Mouse (Mus musculus): ENCODE data around the gene Tbc1d14. TPM values are rescaled to one million over a fixed set of nuclear protein-coding genes. Genes with fewer than 3 reads are reported as not detected.
A peak's percentile ranks its signal among the peaks of the same experiment; 100 is the strongest.

Gene Tbc1d14
- total RNA-seq, 4 experiments from 2014 or later, result 74.3 to 92.7 (median 82.9) TPM

GRCm38 (mm10) chr5:36515126-36515525 lies 78.0 kb downstream of the Tbc1d14 start:
- no peak for DNase-seq (ENCODE audit: low spot score in 2 of 2)

- no peak for DNase-seq (ENCODE audit: low spot score in 2 of 2)
Observed at GRCm38 (mm10) chr5:36510956-36511355, 82.1 kb downstream of the Tbc1d14 start.

GRCm38 (mm10) chr5:36508351-36508750 lies 84.7 kb downstream of the Tbc1d14 start:
- no peak for DNase-seq (ENCODE audit: low spot score in 2 of 2)

GRCm38 (mm10) chr5:36505643-36506042 lies 87.4 kb downstream of the Tbc1d14 start:
- no peak for DNase-seq (ENCODE audit: low spot score in 2 of 2)

GRCm38 (mm10) chr5:36505235-36505634 lies 87.8 kb downstream of the Tbc1d14 start:
- DNase-seq (ENCODE audit: low spot score in 2 of 2), result no peak

- DNase-seq (ENCODE audit: low spot score in 2 of 2), result no peak
Observed at GRCm38 (mm10) chr5:36494709-36495108, 98.4 kb downstream of the Tbc1d14 start.

- DNase-seq (ENCODE audit: low spot score in 2 of 2), result peak; percentile 60 to 64
Observed at GRCm38 (mm10) chr5:36493919-36494318, 99.2 kb downstream of the Tbc1d14 start.

- DNase-seq (ENCODE audit: low spot score in 2 of 2), result no peak
Observed at GRCm38 (mm10) chr5:36489225-36489624, 103.9 kb downstream of the Tbc1d14 start.

- no peak for DNase-seq (ENCODE audit: low spot score in 2 of 2)
Observed at GRCm38 (mm10) chr5:36485306-36485705, 107.8 kb downstream of the Tbc1d14 start.

GRCm38 (mm10) chr5:36484171-36484990 lies 108.7 kb downstream of the Tbc1d14 start, which contains the start of the genes Tada2b and Ccdc96:
TSS of gene Tada2b (minus strand) at chr5:36484285.
TSS of gene Ccdc96 (plus strand) at chr5:36484588.
- peak; percentile 98 for DNase-seq (ENCODE audit: low spot score in 2 of 2)

GRCm38 (mm10) chr5:36483203-36484101 lies 109.6 kb downstream of the Tbc1d14 start:
- no peak for DNase-seq (ENCODE audit: low spot score in 2 of 2)

GRCm38 (mm10) chr5:36481114-36481513 lies 112.0 kb downstream of the Tbc1d14 start:
- DNase-seq (ENCODE audit: low spot score in 2 of 2), result no peak

GRCm38 (mm10) chr5:36480398-36480797 lies 112.7 kb downstream of the Tbc1d14 start:
- no peak for DNase-seq (ENCODE audit: low spot score in 2 of 2)

GRCm38 (mm10) chr5:36479735-36480134 lies 113.3 kb downstream of the Tbc1d14 start:
- no peak for DNase-seq (ENCODE audit: low spot score in 2 of 2)

- DNase-seq (ENCODE audit: low spot score in 2 of 2), result no peak
Observed at GRCm38 (mm10) chr5:36478540-36479420, 114.3 kb downstream of the Tbc1d14 start.

- DNase-seq (ENCODE audit: low spot score in 2 of 2), result no peak
Observed at GRCm38 (mm10) chr5:36477486-36477885, 115.6 kb downstream of the Tbc1d14 start.

GRCm38 (mm10) chr5:36474283-36474682 lies 118.8 kb downstream of the Tbc1d14 start:
- DNase-seq (ENCODE audit: low spot score in 2 of 2), result peak in 1 of 2 experiments; percentile 71

GRCm38 (mm10) chr5:36472876-36473655 lies 120.0 kb downstream of the Tbc1d14 start:
- no peak for DNase-seq (ENCODE audit: low spot score in 2 of 2)

GRCm38 (mm10) chr5:36471206-36471605 lies 121.9 kb downstream of the Tbc1d14 start:
- no peak for DNase-seq (ENCODE audit: low spot score in 2 of 2)

GRCm38 (mm10) chr5:36465889-36466288 lies 127.2 kb downstream of the Tbc1d14 start:
- no peak for DNase-seq (ENCODE audit: low spot score in 2 of 2)
